ENCODE assay signal across 9 mouse cellular contexts in genomic region chr2:165121206-165121840, GRCm38 (mm10). TPM values are rescaled to one million over a fixed set of nuclear protein-coding genes. Genes with fewer than 3 reads are reported as not detected.
DNase-seq lines count a peak whose midpoint lies in the region; ATAC-seq lines count a peak whose summit lies in the region.
"Had no signal": no experiment of that assay in that cellular context is flagged by ENCODE, and none has a peak within 500 bp of the region (broad histone marks: within the 10 kb centered on the region; RNA-seq: fewer than 3 reads in every experiment).

No protein-coding gene starts in this region.

- WGBS in lung, embryonic 16.5 days: 18% methylated on average over 10 of the region's 10 CpGs
- 33% methylated on average over 10 of the region's 10 CpGs for WGBS in hindbrain, embryonic 10.5 days
- WGBS in midbrain, embryonic 13.5 days: 39% methylated on average over 10 of the region's 10 CpGs

- H3K27ac ChIP-seq in lung, embryonic 16.5 days (ENCODE audit: low read length): no peak overlapping the region
- H3K27ac ChIP-seq in hindbrain, embryonic 10.5 days: 0 out of 2 replicates have a peak overlapping the region, but pooled peaks have one; percentile 24
- H3K27ac ChIP-seq in midbrain, embryonic 13.5 days: no peak overlapping the region
- H3K27ac ChIP-seq: macrophage had no signal

- H3K4me1 ChIP-seq in lung, embryonic 16.5 days (replicated peaks; ENCODE audit: control insufficient read depth, insufficient read depth, low read length): 0 out of 2 replicates have a peak, but pooled peaks cover 2% of the 10 kb centered on the region
- peaks cover 54% of the 10 kb centered on the region for H3K4me1 ChIP-seq in hindbrain, embryonic 10.5 days (replicated peaks)
- H3K4me1 ChIP-seq in midbrain, embryonic 13.5 days (replicated peaks): peaks cover 31% of the 10 kb centered on the region

- no peak for DNase-seq in lung, postnatal 25 days (ENCODE audit: low spot score)
- DNase-seq in brain, adult 2 months (ENCODE audit: low read depth, low spot score): peak; percentile 74
- peak; percentile 49 for DNase-seq in hindbrain, embryonic 10.5 days (ENCODE audit: low spot score)
- no peak for DNase-seq in ovary, postnatal 36 days (ENCODE audit: low spot score)
- DNase-seq: adrenal gland, adult 8-10 months had no signal

- H3K4me3 ChIP-seq in lung, embryonic 16.5 days (ENCODE audit: low read length): no peak overlapping the region
- no peak overlapping the region for H3K4me3 ChIP-seq in hindbrain, embryonic 10.5 days
- H3K4me3 ChIP-seq in midbrain, embryonic 13.5 days (replicated peaks): no peak overlapping the region

- no peaks in the 10 kb centered on the region for H3K9me3 ChIP-seq in lung, embryonic 16.5 days (ENCODE audit: control insufficient read depth, low read length)
- no peaks in the 10 kb centered on the region for H3K9me3 ChIP-seq in hindbrain, embryonic 10.5 days
- H3K9me3 ChIP-seq in midbrain, embryonic 13.5 days: no peaks in the 10 kb centered on the region

- peak; percentile 78 for ATAC-seq in lung, embryonic 16.5 days (ENCODE audit: low read depth)
- peak; percentile 41; the same call in 1 of the 2 replicates for ATAC-seq in midbrain, embryonic 13.5 days
- ATAC-seq in megakaryocyte-erythroid progenitor cell, adult 5-6 weeks (replicated peaks; ENCODE audit: low FRiP score, low TSS enrichment, poor library complexity, severe bottlenecking): no peak

- H3K9ac ChIP-seq in lung, embryonic 16.5 days (ENCODE audit: low read length): no peak overlapping the region
- H3K9ac ChIP-seq in midbrain, embryonic 13.5 days (replicated peaks): no peak overlapping the region

- H3K36me3 ChIP-seq in lung, embryonic 16.5 days (ENCODE audit: control insufficient read depth, insufficient read depth, low read length): no peaks in the 10 kb centered on the region
- H3K36me3 ChIP-seq in hindbrain, embryonic 10.5 days: peaks cover 14% of the 10 kb centered on the region
- H3K36me3 ChIP-seq in midbrain, embryonic 13.5 days: 0 out of 2 replicates have a peak, but pooled peaks cover 4% of the 10 kb centered on the region

- H3K4me2 ChIP-seq in lung, embryonic 16.5 days (ENCODE audit: low read depth, low read length): no peak overlapping the region
- no peak overlapping the region for H3K4me2 ChIP-seq in midbrain, embryonic 13.5 days (replicated peaks)

- H3K27me3 ChIP-seq in lung, embryonic 16.5 days (ENCODE audit: control insufficient read depth, insufficient read depth, low read depth, low read length): peaks cover 27% of the 10 kb centered on the region
- H3K27me3 ChIP-seq in hindbrain, embryonic 10.5 days (ENCODE audit: insufficient read depth, poor library complexity, severe bottlenecking): peaks cover 64% of the 10 kb centered on the region
- H3K27me3 ChIP-seq in midbrain, embryonic 13.5 days: peaks cover 24% of the 10 kb centered on the region

RNA-seq across cellular contexts. Expression of gene 1700025C18Rik, which starts 30.8 kb away (rescaled TPM):
- not detected in 2 replicates for polyA plus RNA-seq in lung, embryonic 16.5 days (2015; fragmentation: Nextera tagmentation; extraction: Ambion mirVana)
- polyA plus RNA-seq in hindbrain, embryonic 10.5 days (2016; fragmentation: Nextera tagmentation; extraction: Ambion mirVana): not detected in 2 replicates
- not detected in 2 replicates for polyA plus RNA-seq in midbrain, embryonic 13.5 days (2015; fragmentation: Nextera tagmentation; extraction: Ambion mirVana)
- not detected in 2 replicates for total RNA-seq in megakaryocyte-erythroid progenitor cell, adult 5-6 weeks (2014; fragmentation: Nextera tagmentation)
- not detected in 2 replicates for total RNA-seq in megakaryocyte-erythroid progenitor cell, adult 5-6 weeks (2017)
- total RNA-seq: adrenal gland, adult 8-10 months had no signal
- polyA plus RNA-seq: macrophage had no signal

Comparison
In these comparisons a context has a peak if more than half of its experiments do, and no peak if none do; other contexts are left out.
1. DNase-seq: peak in brain, adult 2 months (single experiment) and hindbrain, embryonic 10.5 days (single experiment); none in lung, postnatal 25 days (single experiment) and ovary, postnatal 36 days (single experiment).